Mouse (Mus musculus) CH12.LX (cell line): Measurements from ENCODE around the gene Npcd. TPM values are rescaled to one million over a fixed set of nuclear protein-coding genes. Genes with fewer than 3 reads are reported as not detected.

ENCODE experiments used
- DNase-seq: peaks from one replicate; pipeline ENCODE4 v3.0.0-alpha.2; 2013; ENCODE audit errors: extremely low read depth
- H3K27ac ChIP-seq: 2 replicates; pipeline ENCODE4 v1.5.1; 2012; ENCODE audit warnings: low read depth, mild to moderate bottlenecking, control low read depth, moderate library complexity; ENCODE audit not compliant: insufficient read depth
- H3K27me3 ChIP-seq: replicated peaks from 2 replicates; pipeline ENCODE3; 2012; ENCODE audit warnings: inconsistent platforms
- H3K36me3 ChIP-seq, 2 experiments: replicated peaks in 1 of 2; 2 replicates each; pipeline versions ENCODE3 to v1.6.1; 2012; ENCODE audit warnings: inconsistent platforms in 1 of 2, low read length in 1 of 2, mild to moderate bottlenecking in 1 of 2, mixed read lengths in 1 of 2, moderate library complexity in 1 of 2; ENCODE audit not compliant: control insufficient read depth in 1 of 2, insufficient read depth in 1 of 2
- H3K4me1 ChIP-seq, 2 experiments: 2 replicates each; pipeline ENCODE4 v1.6.1; 2012; ENCODE audit warnings: inconsistent platforms in 1 of 2, moderate library complexity in 1 of 2; ENCODE audit not compliant: insufficient read depth in 2 of 2, control insufficient read depth in 1 of 2
- H3K4me2 ChIP-seq: 2 replicates; pipeline ENCODE4 v1.6.1; 2012; ENCODE audit warnings: low read depth, mild to moderate bottlenecking, control low read depth; ENCODE audit not compliant: poor library complexity, insufficient read depth, severe bottlenecking
- H3K4me3 ChIP-seq, 3 experiments: fragments of 150-350 bp in 1 of 3; sonication (generic) in 1 of 3; replicated peaks in 1 of 3; 2 replicates each; pipeline versions ENCODE3 to v1.5.1; 2011 to 2012; ENCODE audit warnings: low read depth in 2 of 3, low read length in 2 of 3, mild to moderate bottlenecking in 2 of 3, moderate library complexity in 2 of 3, control low read depth in 1 of 3, improper control_type of control experiment in 1 of 3, inconsistent platforms in 1 of 3, mixed read lengths in 1 of 3; ENCODE audit not compliant: poor library complexity in 1 of 3
- H3K79me2 ChIP-seq: replicated peaks from 2 replicates; pipeline ENCODE4 v1.6.1; 2012; ENCODE audit warnings: mild to moderate bottlenecking, moderate library complexity; ENCODE audit not compliant: control insufficient read depth, poor library complexity, insufficient read depth, severe bottlenecking; ENCODE audit errors: extremely low read depth
- H3K9ac ChIP-seq: 2 replicates; pipeline ENCODE4 v1.6.1; 2012; ENCODE audit warnings: low read depth, mild to moderate bottlenecking, control low read depth, moderate library complexity; ENCODE audit not compliant: insufficient read depth
- H3K9me3 ChIP-seq: replicated peaks from 2 replicates; pipeline ENCODE3; 2012; ENCODE audit warnings: low read length, inconsistent platforms, mixed read lengths
- BHLHE40 ChIP-seq: IDR thresholded peaks from 2 replicates; pipeline ENCODE4 v1.6.1; 2011; ENCODE audit warnings: mild to moderate bottlenecking, low read depth, low read length, improper control_type of control experiment
- CHD1 ChIP-seq: IDR thresholded peaks from 2 replicates; pipeline ENCODE4 v1.6.1; 2012; ENCODE audit warnings: low read depth, low read length, improper control_type of control experiment, inconsistent platforms
- CHD2 ChIP-seq: IDR thresholded peaks from 2 replicates; pipeline ENCODE4 v1.6.1; 2011; ENCODE audit warnings: low read length, improper control_type of control experiment
- CTCF ChIP-seq, 2 experiments: IDR thresholded peaks in 1 of 2; conservative IDR thresholded peaks in 1 of 2; 2 replicates each; pipeline ENCODE4 v1.5.1; 2011 to 2012; ENCODE audit warnings: low read depth in 2 of 2, low read length in 2 of 2, improper control_type of control experiment in 1 of 2, inconsistent platforms in 1 of 2, mild to moderate bottlenecking in 1 of 2, moderate library complexity in 1 of 2
- E2F4 ChIP-seq: IDR thresholded peaks from 2 replicates; pipeline ENCODE4 v1.6.1; 2011; ENCODE audit warnings: low read depth, low read length, improper control_type of control experiment; ENCODE audit not compliant: insufficient replicate concordance
- ELF1 ChIP-seq: IDR thresholded peaks from 2 replicates; pipeline ENCODE4 v1.6.1; 2014; ENCODE audit warnings: low read depth, mild to moderate bottlenecking, inconsistent platforms, low read length, improper control_type of control experiment
- EP300 ChIP-seq: IDR thresholded peaks from 2 replicates; pipeline ENCODE4 v1.6.1; 2011; ENCODE audit warnings: low read length, improper control_type of control experiment
- ETS1 ChIP-seq: conservative IDR thresholded peaks from 2 replicates; pipeline ENCODE4 v1.6.1; 2012; ENCODE audit warnings: low read depth, mild to moderate bottlenecking, inconsistent platforms, low read length, improper control_type of control experiment, moderate library complexity
- GABPA ChIP-seq: IDR thresholded peaks from 2 replicates; pipeline ENCODE4 v1.6.1; 2012; ENCODE audit warnings: low read depth, low read length, improper control_type of control experiment, inconsistent platforms; ENCODE audit not compliant: insufficient replicate concordance
- HCFC1 ChIP-seq: IDR thresholded peaks from 2 replicates; pipeline ENCODE4 v1.6.1; 2012; ENCODE audit warnings: low read depth, mild to moderate bottlenecking, inconsistent platforms, low read length, improper control_type of control experiment
- JUN ChIP-seq: IDR thresholded peaks from 2 replicates; pipeline ENCODE4 v1.6.1; 2011; ENCODE audit warnings: low read depth, mild to moderate bottlenecking, low read length, improper control_type of control experiment, moderate library complexity; ENCODE audit not compliant: insufficient read depth
- JUND ChIP-seq: conservative IDR thresholded peaks from 2 replicates; pipeline ENCODE4 v1.6.1; 2011; ENCODE audit warnings: low read depth, low read length, improper control_type of control experiment
- MAFK ChIP-seq: IDR thresholded peaks from 2 replicates; pipeline ENCODE4 v1.6.1; 2011; ENCODE audit warnings: low read length, improper control_type of control experiment; ENCODE audit not compliant: insufficient replicate concordance
- MAX ChIP-seq: IDR thresholded peaks from 2 replicates; pipeline ENCODE4 v1.6.1; 2011; ENCODE audit warnings: low read length, improper control_type of control experiment
- MAZ ChIP-seq: IDR thresholded peaks from 2 replicates; pipeline ENCODE4 v1.6.1; 2012; ENCODE audit warnings: low read depth, mild to moderate bottlenecking, inconsistent platforms, low read length, improper control_type of control experiment, moderate library complexity
- MEF2A ChIP-seq: IDR thresholded peaks from 2 replicates; pipeline ENCODE4 v1.6.1; 2014; ENCODE audit warnings: low read depth, mild to moderate bottlenecking, inconsistent platforms, low read length, improper control_type of control experiment, borderline replicate concordance
- MXI1 ChIP-seq: IDR thresholded peaks from 2 replicates; pipeline ENCODE4 v1.6.1; 2011; ENCODE audit warnings: mild to moderate bottlenecking, low read depth, low read length, improper control_type of control experiment
- MYC ChIP-seq: IDR thresholded peaks from 2 replicates; pipeline ENCODE4 v1.6.1; 2011; ENCODE audit warnings: low read depth, mild to moderate bottlenecking, improper control_type of control experiment, low read length
- NRF1 ChIP-seq: IDR thresholded peaks from 2 replicates; pipeline ENCODE4 v1.6.1; 2014; ENCODE audit warnings: low read depth, mild to moderate bottlenecking, inconsistent platforms, low read length, improper control_type of control experiment, moderate library complexity
- PAX5 ChIP-seq: IDR thresholded peaks from 2 replicates; pipeline ENCODE4 v1.6.1; 2012; ENCODE audit warnings: low read length, inconsistent platforms, mixed read lengths
- POLR2A ChIP-seq: IDR thresholded peaks from 2 replicates; pipeline ENCODE4 v1.6.1; 2011; ENCODE audit warnings: low read depth, mild to moderate bottlenecking, improper control_type of control experiment, low read length
- POLR2AphosphoS2 ChIP-seq: IDR thresholded peaks from 2 replicates; pipeline ENCODE4 v1.6.1; 2011; ENCODE audit warnings: low read depth, low read length, improper control_type of control experiment
- RAD21 ChIP-seq: IDR thresholded peaks from 2 replicates; pipeline ENCODE4 v1.6.1; 2011; ENCODE audit warnings: low read depth, mild to moderate bottlenecking, low read length, improper control_type of control experiment, moderate library complexity
- RCOR1 ChIP-seq: conservative IDR thresholded peaks from 2 replicates; pipeline ENCODE4 v1.6.1; 2012; ENCODE audit warnings: low read depth, mild to moderate bottlenecking, inconsistent platforms, low read length, improper control_type of control experiment
- SIN3A ChIP-seq: IDR thresholded peaks from 2 replicates; pipeline ENCODE4 v1.6.1; 2012; ENCODE audit warnings: low read length, improper control_type of control experiment, inconsistent platforms
- TBP ChIP-seq: conservative IDR thresholded peaks from 2 replicates; pipeline ENCODE4 v1.6.1; 2011; ENCODE audit warnings: low read depth, low read length, improper control_type of control experiment
- USF2 ChIP-seq: conservative IDR thresholded peaks from 2 replicates; pipeline ENCODE4 v1.6.1; 2011; ENCODE audit warnings: low read depth, low read length, improper control_type of control experiment
- ZC3H11A ChIP-seq: IDR thresholded peaks from 2 replicates; pipeline ENCODE4 v1.6.1; 2012; ENCODE audit warnings: low read depth, mild to moderate bottlenecking, inconsistent platforms, low read length, improper control_type of control experiment
- ZMIZ1 ChIP-seq: IDR thresholded peaks from 2 replicates; pipeline ENCODE4 v1.6.1; 2012; ENCODE audit warnings: low read depth, mild to moderate bottlenecking, inconsistent platforms, low read length, improper control_type of control experiment
- ZNF384 ChIP-seq: IDR thresholded peaks from 2 replicates; pipeline ENCODE4 v1.6.1; 2012; ENCODE audit warnings: low read depth, low read length, improper control_type of control experiment, inconsistent platforms
- dilution Hi-C: fragments of 300-500 bp; cut with MboI; formaldehyde crosslinking; loops from 2 replicates; pipeline ENCODE4 v1.14.3; 2020; ENCODE audit warnings: low sequenced_read_pairs; ENCODE audit not compliant: extremely low pct_unique_long_range_greater_than_20kb, extremely low pct_ligation_motif_present
- in situ Hi-C: fragments of 300-500 bp; cut with MboI; formaldehyde crosslinking; loops from 3 replicates; pipeline ENCODE4 v1.14.3; 2019; ENCODE audit warnings: low sequenced_read_pairs, low pct_ligation_motif_present, low pct_unique_long_range_greater_than_20kb, mixed read lengths
- polyA plus RNA-seq: library from polyadenylated mRNA; unstranded; fragments of >175 nt; gene quantifications from 2 replicates; pipeline ENCODE4 v1.2.1, GENCODE M21; 2012; ENCODE audit warnings: low read depth; ENCODE audit not compliant: insufficient read length
- total RNA-seq, 2 experiments: library from RNA; depleted of rRNA; stranded (reverse); fragments of 300-350 nt in 1 of 2; fragments of >200 nt in 1 of 2; gene quantifications; 2 replicates each; pipeline ENCODE4 v1.2.3; 2012 to 2014

Npcd gene
- total and polyA plus RNA-seq, 3 experiments, result 0.59 TPM; not detected in 2

GRCm38 (mm10) chr15:79742706-79743023 is 91.4 kb downstream of the Npcd start:
- H3K4me3 ChIP-seq, result peak overlapping the region; percentile 72 to 94 (median 85)
- peak overlapping the region; percentile 68 for H3K4me2 ChIP-seq
- DNase-seq, result no peak
- H3K9me3 ChIP-seq, result no peaks in the 10 kb centered on the region
- H3K27ac ChIP-seq, result no peak overlapping the region
- peak overlapping the region; percentile 92 for H3K9ac ChIP-seq
- peaks cover 24 to 54% of the 10 kb centered on the region in 2 experiments for H3K36me3 ChIP-seq
- TF ChIP-seq POLR2A (0 out of 2 replicates have a peak, but pooled peaks have one; percentile 5), BHLHE40 (no peak), MEF2A (no peak), MYC (0 out of 2 replicates have a peak, but pooled peaks have one; percentile 10)
- in situ Hi-C loops, result loop anchor here (10.0 kb wide), 1 partner anchor 352 kb away; the partner anchor contains the start of genes Rpl3 and Syngr1
- no peaks in the 10 kb centered on the region for H3K27me3 ChIP-seq
- dilution Hi-C loops, result no loop called here
- no peaks in the 10 kb centered on the region for H3K79me2 ChIP-seq
- peaks cover 23 to 52% of the 10 kb centered on the region in 2 experiments for H3K4me1 ChIP-seq

DNA sequence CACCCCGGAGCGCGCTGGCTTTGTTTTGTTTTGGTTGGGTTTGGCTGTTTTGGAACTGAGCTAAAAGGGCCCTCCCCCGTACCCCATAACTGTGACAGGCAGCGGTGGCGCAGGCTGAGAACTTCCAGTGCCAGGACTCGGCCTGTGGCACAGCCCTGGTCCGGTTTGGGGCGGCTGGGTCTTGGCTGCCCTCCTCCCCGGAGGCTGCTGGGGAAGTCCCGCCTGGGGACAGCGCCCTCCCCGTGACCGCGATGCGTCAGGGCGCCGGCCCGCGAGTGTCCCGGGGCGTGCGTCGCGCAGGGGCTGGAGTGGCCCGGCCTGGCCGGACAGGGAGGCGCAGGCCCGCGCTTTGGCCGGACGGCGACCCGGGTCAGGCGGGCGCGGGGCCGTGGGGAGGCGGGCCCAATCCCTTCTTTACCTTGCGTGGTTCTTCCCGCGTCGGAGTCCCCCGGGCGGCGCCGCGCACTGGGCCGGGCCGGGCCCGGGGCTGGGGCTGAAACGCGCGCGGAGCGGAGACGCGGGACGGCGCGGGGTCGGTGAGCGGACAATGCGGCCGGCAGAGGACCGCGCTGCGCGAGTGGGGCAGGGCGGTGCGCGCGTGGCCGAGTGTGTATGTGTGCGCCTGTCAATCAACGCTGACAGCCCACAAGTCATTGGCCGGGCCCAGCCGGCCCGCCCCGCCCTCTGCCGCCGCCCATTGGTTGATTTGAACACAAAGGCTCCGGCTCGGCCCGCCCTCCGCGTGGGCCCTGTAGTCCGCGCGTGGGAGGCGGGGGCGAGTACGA is 91.9 kb downstream of the Npcd start, which contains the start of gene Sun2:
Sun2 (minus strand) TSS at position 616 of the 785 bp plus-strand sequence.
- dilution Hi-C loops, result no loop called here
- peak within 1 kb of the TSS; percentile 58 for H3K27ac ChIP-seq
- in situ Hi-C loops, result loop anchor here (10.0 kb wide), 1 partner anchor 353 kb away; the partner anchor contains the start of genes Rpl3 and Syngr1
- TF ChIP-seq MXI1, result peak; percentile 39
- no peak for TF ChIP-seq CHD1
- TF ChIP-seq MAX, result peak; percentile 67; the same call in 1 of the 2 replicates
- TF ChIP-seq ZMIZ1, result 0 out of 2 replicates have a peak, but pooled peaks have one; percentile 42
- TF ChIP-seq MEF2A, result 0 out of 2 replicates have a peak, but pooled peaks have one; percentile 14
- peak; percentile 27; the same call in 1 of the 2 replicates for TF ChIP-seq BHLHE40
- no peak; the same call in 1 of the 2 replicates for TF ChIP-seq HCFC1
- TF ChIP-seq E2F4, result no peak
- no peak for TF ChIP-seq PAX5
- no peak for TF ChIP-seq GABPA
- TF ChIP-seq USF2, result no peak
- TF ChIP-seq NRF1, result peak; percentile 58
- no peak for TF ChIP-seq RAD21
- TF ChIP-seq POLR2A, result peak; percentile 52
- TF ChIP-seq MAZ, result 0 out of 2 replicates have a peak, but pooled peaks have one; percentile 34
- no peak; the same call in 1 of the 2 replicates for TF ChIP-seq MYC
- TF ChIP-seq JUND, result no peak
- no peak for TF ChIP-seq CTCF (conservative IDR thresholded peaks at IDR 0.05 in 1 of 2, IDR thresholded peaks at IDR 0.05 in 1 of 2; ENCODE audit: low read depth in 2 of 2, low read length in 2 of 2)
- TF ChIP-seq POLR2AphosphoS2, result no peak
- 0 out of 2 replicates have a peak, but pooled peaks have one; percentile 15 for TF ChIP-seq TBP
- TF ChIP-seq SIN3A, result peak; percentile 59; the same call in 1 of the 2 replicates
- TF ChIP-seq CHD2, result no peak
- no peak for TF ChIP-seq ZNF384
- no peak for TF ChIP-seq RCOR1
- no peak for TF ChIP-seq ZC3H11A
- TF ChIP-seq MAFK, result no peak
- no peak for TF ChIP-seq EP300
- no peak for TF ChIP-seq ELF1
- no peak for TF ChIP-seq ETS1
- no peak for TF ChIP-seq JUN

More for the DNA sequence above, 91.9 kb downstream of the Npcd start, which contains the start of gene Sun2:
- H3K4me1 ChIP-seq, result peaks cover 23 to 52% of the 10 kb centered on the region in 2 experiments
- H3K36me3 ChIP-seq, result peaks cover 29 to 54% of the 10 kb centered on the region in 2 experiments
- DNase-seq, result peak; percentile 70
- H3K9ac ChIP-seq, result peak within 1 kb of the TSS; percentile 92
- H3K27me3 ChIP-seq, result no peaks in the 10 kb centered on the region
- H3K79me2 ChIP-seq, result no peaks in the 10 kb centered on the region
- no peaks in the 10 kb centered on the region for H3K9me3 ChIP-seq
- H3K4me2 ChIP-seq, result peak within 1 kb of the TSS; percentile 68
- peak within 1 kb of the TSS; percentile 72 to 94 (median 85) for H3K4me3 ChIP-seq
